Mouse (Mus musculus) MEL (cell line): Measurements from ENCODE around the gene Qprt. TPM values are rescaled to one million over a fixed set of nuclear protein-coding genes. Genes with fewer than 3 reads are reported as not detected.

ENCODE experiments used
- DNase-seq: peaks from one replicate; pipeline ENCODE4 v3.0.0; 2011; ENCODE audit warnings: low read depth, low spot score
- H3K27ac ChIP-seq: 2 replicates; pipeline ENCODE4 v1.5.1; 2012; ENCODE audit warnings: low read depth, mild to moderate bottlenecking, control low read depth, low read length, moderate library complexity; ENCODE audit not compliant: control insufficient read depth
- H3K27me3 ChIP-seq, 2 experiments: fragments of 150-350 bp in 1 of 2; sonication (generic) in 1 of 2; 2 replicates each; pipeline ENCODE4 v1.6.1; 2012; ENCODE audit warnings: low read length in 2 of 2, mild to moderate bottlenecking in 2 of 2, improper control_type of control experiment in 1 of 2, moderate library complexity in 1 of 2; ENCODE audit not compliant: insufficient read depth in 2 of 2, control insufficient read depth in 1 of 2
- H3K36me3 ChIP-seq, 2 experiments: 2 replicates each; pipeline ENCODE4 v1.6.1; 2012 to 2014; ENCODE audit warnings: low read length in 2 of 2, improper control_type of control experiment in 1 of 2, inconsistent platforms in 1 of 2, mild to moderate bottlenecking in 1 of 2; ENCODE audit not compliant: insufficient read depth in 2 of 2, control insufficient read depth in 1 of 2
- H3K4me1 ChIP-seq, 2 experiments: fragments of 150-350 bp in 1 of 2; sonication (generic) in 1 of 2; 2 replicates each; pipeline ENCODE4 v1.6.1; 2012; ENCODE audit warnings: low read length in 2 of 2, improper control_type of control experiment in 1 of 2, mild to moderate bottlenecking in 1 of 2; ENCODE audit not compliant: insufficient read depth in 2 of 2, control insufficient read depth in 1 of 2
- H3K4me3 ChIP-seq, 2 experiments: fragments of 150-350 bp in 1 of 2; sonication (generic) in 1 of 2; 2 replicates each; pipeline ENCODE4 v1.5.1; 2012; ENCODE audit warnings: low read depth in 2 of 2, low read length in 2 of 2, mild to moderate bottlenecking in 2 of 2, moderate library complexity in 2 of 2, control low read depth in 1 of 2, improper control_type of control experiment in 1 of 2; ENCODE audit not compliant: control insufficient read depth in 1 of 2, insufficient read depth in 1 of 2
- H3K79me2 ChIP-seq: 2 replicates; pipeline ENCODE4 v1.6.1; 2012; ENCODE audit warnings: mild to moderate bottlenecking, low read length, moderate library complexity; ENCODE audit not compliant: control insufficient read depth, poor library complexity, insufficient read depth
- H3K9ac ChIP-seq: 2 replicates; pipeline ENCODE4 v1.6.1; 2012; ENCODE audit warnings: low read depth, mild to moderate bottlenecking, control low read depth, low read length, moderate library complexity; ENCODE audit not compliant: control insufficient read depth, poor library complexity, severe bottlenecking
- H3K9me3 ChIP-seq: fragments of 150-350 bp; sonication (generic); replicated peaks from 2 replicates; pipeline ENCODE4 v1.6.1; 2012; ENCODE audit warnings: mild to moderate bottlenecking, low read length, improper control_type of control experiment, moderate library complexity; ENCODE audit not compliant: insufficient read depth
- BHLHE40 ChIP-seq: IDR thresholded peaks from 2 replicates; pipeline ENCODE4 v1.6.1; 2012; ENCODE audit warnings: low read depth, mild to moderate bottlenecking, inconsistent platforms, low read length, improper control_type of control experiment, borderline replicate concordance
- CHD1 ChIP-seq: IDR thresholded peaks from 2 replicates; pipeline ENCODE4 v1.6.1; 2012; ENCODE audit warnings: low read depth, mild to moderate bottlenecking, inconsistent platforms, low read length, improper control_type of control experiment
- CHD2 ChIP-seq: IDR thresholded peaks from 2 replicates; pipeline ENCODE4 v1.6.1; 2011; ENCODE audit warnings: low read length, improper control_type of control experiment
- CTCF ChIP-seq, 3 experiments: IDR thresholded peaks in 2 of 3; conservative IDR thresholded peaks in 1 of 3; 2 replicates each; pipeline ENCODE4 v1.5.1; 2011 to 2012; ENCODE audit warnings: low read length in 3 of 3, low read depth in 2 of 3, mild to moderate bottlenecking in 2 of 3, improper control_type of control experiment in 1 of 3, inconsistent platforms in 1 of 3, mixed read lengths in 1 of 3, moderate library complexity in 1 of 3; ENCODE audit not compliant: control insufficient read depth in 1 of 3, insufficient read depth in 1 of 3, poor library complexity in 1 of 3, severe bottlenecking in 1 of 3
- ELF1 ChIP-seq: IDR thresholded peaks from 2 replicates; pipeline ENCODE4 v1.6.1; 2014; ENCODE audit warnings: low read depth, mild to moderate bottlenecking, inconsistent platforms, low read length, improper control_type of control experiment, moderate library complexity
- EP300 ChIP-seq, 2 experiments: IDR thresholded peaks; 2 replicates each; pipeline ENCODE4 v1.6.1; 2011; ENCODE audit warnings: improper control_type of control experiment in 2 of 2, low read length in 2 of 2, low read depth in 1 of 2, mild to moderate bottlenecking in 1 of 2
- ETS1 ChIP-seq: IDR thresholded peaks from 2 replicates; pipeline ENCODE4 v1.6.1; 2012; ENCODE audit warnings: low read depth, mild to moderate bottlenecking, inconsistent platforms, low read length, improper control_type of control experiment, moderate library complexity
- GATA1 ChIP-seq: IDR thresholded peaks from 2 replicates; pipeline ENCODE4 v1.6.1; 2011; ENCODE audit warnings: low read depth, low read length, improper control_type of control experiment
- MAFK ChIP-seq: IDR thresholded peaks from 2 replicates; pipeline ENCODE4 v1.6.1; 2011; ENCODE audit warnings: low read depth, mild to moderate bottlenecking, low read length, improper control_type of control experiment, borderline replicate concordance
- MAX ChIP-seq: IDR thresholded peaks from 2 replicates; pipeline ENCODE4 v1.6.1; 2011; ENCODE audit warnings: low read length, improper control_type of control experiment
- MEF2A ChIP-seq: IDR thresholded peaks from 2 replicates; pipeline ENCODE4 v1.6.1; 2014; ENCODE audit warnings: low read depth, mild to moderate bottlenecking, inconsistent platforms, low read length, improper control_type of control experiment; ENCODE audit not compliant: poor library complexity, insufficient replicate concordance, severe bottlenecking; ENCODE audit errors: extremely low read depth
- MYB ChIP-seq: IDR thresholded peaks from 2 replicates; pipeline ENCODE4 v1.6.1; 2011; ENCODE audit warnings: mild to moderate bottlenecking, low read depth, low read length, improper control_type of control experiment
- NELFE ChIP-seq: IDR thresholded peaks from 2 replicates; pipeline ENCODE4 v1.6.1; 2011; ENCODE audit warnings: low read depth, low read length, improper control_type of control experiment
- NRF1 ChIP-seq: IDR thresholded peaks from 2 replicates; pipeline ENCODE4 v1.6.1; 2014; ENCODE audit warnings: low read depth, mild to moderate bottlenecking, inconsistent platforms, low read length, improper control_type of control experiment, moderate library complexity; ENCODE audit not compliant: poor library complexity, insufficient read depth, severe bottlenecking
- POLR2A ChIP-seq, 2 experiments: IDR thresholded peaks; 2 replicates each; pipeline ENCODE4 v1.6.1; 2011 to 2012; ENCODE audit warnings: low read length in 2 of 2, mild to moderate bottlenecking in 2 of 2, control low read depth in 1 of 2, improper control_type of control experiment in 1 of 2, low read depth in 1 of 2, moderate library complexity in 1 of 2; ENCODE audit not compliant: control insufficient read depth in 1 of 2, insufficient read depth in 1 of 2, poor library complexity in 1 of 2
- POLR2AphosphoS2 ChIP-seq: IDR thresholded peaks from 2 replicates; pipeline ENCODE4 v1.6.1; 2011; ENCODE audit warnings: low read length, improper control_type of control experiment
- RCOR1 ChIP-seq: IDR thresholded peaks from 2 replicates; pipeline ENCODE4 v1.6.1; 2012; ENCODE audit warnings: low read depth, mild to moderate bottlenecking, inconsistent platforms, low read length, improper control_type of control experiment
- SIN3A ChIP-seq: IDR thresholded peaks from 2 replicates; pipeline ENCODE4 v1.6.1; 2012; ENCODE audit warnings: low read length, improper control_type of control experiment, inconsistent platforms
- SMC3 ChIP-seq: IDR thresholded peaks from 2 replicates; pipeline ENCODE4 v1.6.1; 2011; ENCODE audit warnings: low read depth, low read length, improper control_type of control experiment
- TBP ChIP-seq: IDR thresholded peaks from 2 replicates; pipeline ENCODE4 v1.8.0; 2011; ENCODE audit warnings: low read depth, low read length, improper control_type of control experiment
- TCF12 ChIP-seq: IDR thresholded peaks from 2 replicates; pipeline ENCODE4 v1.6.1; 2014; ENCODE audit warnings: low read depth, mild to moderate bottlenecking, inconsistent platforms, low read length, improper control_type of control experiment, moderate library complexity
- UBTF ChIP-seq: IDR thresholded peaks from 2 replicates; pipeline ENCODE4 v1.6.1; 2012; ENCODE audit warnings: low read depth, mild to moderate bottlenecking, inconsistent platforms, low read length, improper control_type of control experiment, moderate library complexity, borderline replicate concordance; ENCODE audit not compliant: insufficient read depth
- ZMIZ1 ChIP-seq: IDR thresholded peaks from 2 replicates; pipeline ENCODE4 v1.6.1; 2012; ENCODE audit warnings: low read depth, mild to moderate bottlenecking, inconsistent platforms, low read length, improper control_type of control experiment, moderate library complexity
- ZNF384 ChIP-seq: IDR thresholded peaks from 2 replicates; pipeline ENCODE4 v1.6.1; 2012; ENCODE audit warnings: low read depth, mild to moderate bottlenecking, inconsistent platforms, low read length, improper control_type of control experiment
- polyA plus RNA-seq, 2 experiments: library from polyadenylated mRNA; stranded (reverse) in 1 of 2; unstranded in 1 of 2; fragments of >175 nt in 1 of 2; fragments of >200 nt in 1 of 2; gene quantifications; 2 replicates each; pipeline versions ENCODE4 v1.2.1 to v1.2.4; 2012; ENCODE audit warnings: low replicate concordance in 2 of 2, low read depth in 1 of 2; ENCODE audit not compliant: insufficient read length in 2 of 2, insufficient read depth in 1 of 2, missing spikeins in 1 of 2
- total RNA-seq: library from RNA; depleted of rRNA; stranded (reverse); fragments of 300-350 nt; gene quantifications from 2 replicates; pipeline ENCODE4 v1.2.3, GENCODE M21; 2012

Qprt gene
- total and polyA plus RNA-seq, 3 experiments: 2.7 to 3.7 TPM; not detected in 1

- H3K4me3 ChIP-seq: no peak overlapping the region
- TF ChIP-seq TBP (no peak), UBTF (no peak), POLR2A (IDR thresholded peaks at IDR 0.05; ENCODE audit: control insufficient read depth in 1 of 2, insufficient read depth in 1 of 2, low read depth in 1 of 2, low read length in 2 of 2, poor library complexity in 1 of 2) (no peak), SMC3 (no peak), ZNF384 (no peak), GATA1 (no peak), CHD1 (no peak), ELF1 (no peak), BHLHE40 (no peak), RCOR1 (no peak), MAX (no peak), EP300 (IDR thresholded peaks at IDR 0.05; ENCODE audit: low read depth in 1 of 2, low read length in 2 of 2) (no peak), MYB (no peak), SIN3A (no peak), NELFE (no peak), CTCF (IDR thresholded peaks at IDR 0.05 in 2 of 3, conservative IDR thresholded peaks at IDR 0.05 in 1 of 3; ENCODE audit: control insufficient read depth in 1 of 3, insufficient read depth in 1 of 3, low read depth in 2 of 3, low read length in 3 of 3, poor library complexity in 1 of 3, severe bottlenecking in 1 of 3) (no peak), MEF2A (no peak)
- TF ChIP-seq, all 39 proteins: peak for 0
- H3K9me3 ChIP-seq: no peaks in the 10 kb centered on the region
- H3K4me1 ChIP-seq: peaks cover 0 to 26% of the 10 kb centered on the region in 2 experiments; a peak in 2 of 4 replicates
- no peak for DNase-seq
- H3K9ac ChIP-seq: no peak overlapping the region
- no peaks in the 10 kb centered on the region for H3K27me3 ChIP-seq
- no peak overlapping the region for H3K27ac ChIP-seq
- peaks cover 22% of the 10 kb centered on the region for H3K79me2 ChIP-seq
- H3K36me3 ChIP-seq: peaks cover 0 to 20% of the 10 kb centered on the region in 2 experiments; a peak in 2 of 4 replicates
Observed at GRCm38 (mm10) chr7:127096456-127096855, 25.6 kb downstream of the Qprt start.

DNA sequence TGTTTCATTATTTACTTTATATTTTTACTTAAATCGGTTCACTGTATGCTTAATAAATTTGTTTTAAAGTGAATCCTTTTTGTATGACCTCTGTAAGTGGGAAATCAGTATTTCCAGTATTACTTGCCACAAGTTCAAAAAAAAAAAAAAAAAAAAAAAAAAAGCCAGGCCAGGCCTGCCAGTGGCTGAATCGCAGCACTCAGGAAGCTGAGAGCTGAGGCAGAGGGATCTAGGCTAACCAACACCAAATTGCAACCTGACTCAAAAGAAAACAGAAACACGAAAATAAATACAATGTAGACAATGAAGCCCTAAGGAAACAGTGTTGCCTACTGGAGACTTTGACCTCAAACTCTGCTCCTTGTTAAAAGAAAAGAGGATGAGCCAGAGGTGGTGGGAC is 28.1 kb downstream of the Qprt start:
- TF ChIP-seq TCF12 (no peak), NRF1 (no peak), ETS1 (no peak), MEF2A (no peak), ZMIZ1 (no peak), BHLHE40 (no peak), CHD2 (no peak), POLR2AphosphoS2 (no peak), MAFK (no peak), CHD1 (no peak), SMC3 (no peak)
- peak overlapping the region; percentile 2; the same call in 1 of the 2 replicates for H3K27ac ChIP-seq

More for the DNA sequence above, 28.1 kb downstream of the Qprt start:
- Histone ChIP-seq H3K79me2 (peaks cover 34% of the 10 kb centered on the region), H3K4me1 (peaks cover 0 to 20% of the 10 kb centered on the region in 2 experiments; a peak in 2 of 4 replicates), H3K27me3 (no peaks in the 10 kb centered on the region), H3K36me3 (peaks cover 0 to 22% of the 10 kb centered on the region in 2 experiments; a peak in 2 of 4 replicates), H3K9ac (peak overlapping the region; percentile 8; the same call in 1 of the 2 replicates), H3K4me3 (no peak overlapping the region), H3K9me3 (no peaks in the 10 kb centered on the region)
- DNase-seq: no peak
